Mouse (Mus musculus) cerebellum, adult 2 months (tissue): ENCODE results near the gene Farsa.

Source experiments
- CTCF ChIP-seq: fragments of 200-500 bp; IDR thresholded peaks from 2 replicates; pipeline ENCODE4 v1.5.1; 2011; ENCODE audit warnings: low read depth, mild to moderate bottlenecking, control low read depth, low read length, moderate library complexity, borderline replicate concordance; ENCODE audit not compliant: insufficient read depth
- POLR2A ChIP-seq: fragments of 200-500 bp; IDR thresholded peaks from 2 replicates; pipeline ENCODE4 v1.6.1; 2011; ENCODE audit warnings: low read length, control low read depth, borderline replicate concordance; ENCODE audit not compliant: insufficient read depth

GRCm38 (mm10) chr8:84892993-84893708, 36.4 kb downstream of the Farsa start:
- TF ChIP-seq CTCF (no peak), POLR2A (no peak)
